Mouse (Mus musculus) cerebellum, adult 2 months (tissue): ENCODE results near the gene Ccl7.

Source experiments
- CTCF ChIP-seq: fragments of 200-500 bp; IDR thresholded peaks from 2 replicates; pipeline ENCODE4 v1.5.1; 2011; ENCODE audit warnings: low read depth, mild to moderate bottlenecking, control low read depth, low read length, moderate library complexity, borderline replicate concordance; ENCODE audit not compliant: insufficient read depth
- POLR2A ChIP-seq: fragments of 200-500 bp; IDR thresholded peaks from 2 replicates; pipeline ENCODE4 v1.6.1; 2011; ENCODE audit warnings: low read length, control low read depth, borderline replicate concordance; ENCODE audit not compliant: insufficient read depth

DNA sequence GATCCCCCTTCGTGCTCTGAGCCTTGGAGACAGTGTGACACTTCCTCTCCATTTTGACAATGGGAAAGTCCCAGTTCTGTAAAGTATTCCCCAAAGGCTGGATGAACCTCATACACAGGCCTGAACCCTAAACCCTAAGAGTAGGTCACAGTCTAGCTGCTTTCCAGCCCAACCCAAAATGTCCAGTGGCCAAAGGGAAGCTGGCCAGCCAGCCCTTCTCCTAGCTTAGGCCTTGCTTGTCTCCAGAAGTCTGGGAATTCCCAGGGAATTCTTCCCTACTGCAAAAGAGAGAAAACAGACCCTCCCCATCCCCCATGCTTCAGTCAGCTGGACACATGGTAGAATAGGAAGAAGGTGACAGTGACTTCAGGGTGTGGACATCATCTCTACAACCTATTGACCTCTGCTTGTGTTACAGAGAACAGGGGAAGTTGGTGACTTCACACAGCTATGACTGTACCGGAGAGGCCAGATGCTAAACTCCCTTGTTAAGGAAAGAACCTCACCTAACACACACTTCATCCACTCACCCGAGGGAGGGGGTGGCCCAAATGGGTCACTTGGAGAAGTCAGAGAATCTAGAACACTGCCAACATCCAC lies 29.2 kb upstream of the Ccl7 start:
- no peak for TF ChIP-seq CTCF
- no peak for TF ChIP-seq POLR2A
